Mouse (Mus musculus) CD4-positive, CD25-positive, alpha-beta regulatory T cell, adult 2 months (primary cell): ENCODE data around the gene Acer2.
A peak's percentile ranks its signal among the peaks of the same experiment; 100 is the strongest.
"Not testable (repeated sequence)": the region's sequence is repeated elsewhere in the genome, so short reads cannot be mapped to it uniquely, and the experiment has no call there.

Experiments
- DNase-seq: peaks from one replicate; pipeline ENCODE4 v3.0.0-alpha.2; 2012; ENCODE audit warnings: low read depth, low spot score

Acer2 gene

DNA sequence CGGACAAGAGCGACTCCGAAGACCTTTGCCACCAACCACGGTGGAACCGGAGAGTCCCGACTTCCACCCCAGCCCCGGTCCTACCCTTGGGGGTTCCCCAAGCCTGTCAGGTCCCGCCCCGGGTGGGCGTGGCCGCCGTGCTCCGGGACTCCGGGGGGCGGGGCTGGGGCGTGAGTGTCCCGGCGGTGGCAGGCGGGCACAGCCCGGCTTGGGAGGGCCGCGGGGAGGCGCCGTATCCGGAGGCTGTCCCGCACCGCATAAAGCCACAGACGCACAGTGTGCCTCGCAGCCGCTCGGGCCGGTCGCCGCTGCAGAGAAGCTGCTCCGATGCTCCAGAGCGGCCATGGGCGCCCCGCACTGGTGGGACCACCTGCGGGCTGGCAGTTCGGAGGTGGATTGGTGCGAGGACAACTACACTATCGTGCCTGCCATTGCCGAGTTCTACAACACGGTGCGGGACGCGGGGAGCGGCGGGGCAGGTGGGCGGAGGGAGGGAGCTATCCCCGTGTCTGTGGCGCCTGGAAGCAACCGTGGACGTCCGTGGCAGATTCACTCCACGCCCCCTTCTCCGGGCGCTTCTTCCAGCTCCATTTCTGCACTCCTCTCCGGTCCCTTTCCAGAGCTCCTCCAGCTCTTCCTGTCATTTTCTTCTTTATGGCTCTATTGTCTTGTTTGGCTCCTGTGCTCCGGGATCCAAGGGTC lies at the start of gene Acer2:
Gene Acer2 (plus strand): TSS at position 251 of the 702 bp plus-strand sequence.
- peak; percentile 96 for DNase-seq

GRCm38 (mm10) chr4:86825143-86825542 lies 49.1 kb upstream of the Acer2 start:
- no peak for DNase-seq

DNA sequence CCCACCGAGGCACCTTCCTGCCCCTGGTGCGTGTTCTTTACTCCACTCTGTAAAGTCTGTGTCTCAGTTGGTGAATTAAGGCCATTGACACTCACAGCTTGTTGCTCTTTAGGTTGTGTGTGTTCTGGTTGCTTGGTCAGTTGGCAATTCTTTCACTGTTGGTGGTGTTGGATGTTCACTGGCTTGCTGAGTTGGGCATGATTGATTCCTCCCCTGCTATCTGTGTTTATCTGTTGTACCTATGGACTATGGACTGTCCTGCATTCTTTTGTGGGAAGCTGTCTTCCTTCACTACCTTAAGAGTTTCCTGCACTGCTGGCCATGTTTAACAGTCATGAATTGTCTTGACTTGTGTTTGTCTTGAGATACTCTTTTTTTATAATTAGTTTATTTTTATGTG lies 42.3 kb upstream of the Acer2 start:
- no peak for DNase-seq

- not testable (repeated sequence) for DNase-seq
These were observed 33.1 kb upstream of the Acer2 start for GRCm38 (mm10) chr4:86841141-86841540.

- DNase-seq: no peak
These were observed 28.8 kb upstream of the Acer2 start for GRCm38 (mm10) chr4:86845384-86845783.

DNA sequence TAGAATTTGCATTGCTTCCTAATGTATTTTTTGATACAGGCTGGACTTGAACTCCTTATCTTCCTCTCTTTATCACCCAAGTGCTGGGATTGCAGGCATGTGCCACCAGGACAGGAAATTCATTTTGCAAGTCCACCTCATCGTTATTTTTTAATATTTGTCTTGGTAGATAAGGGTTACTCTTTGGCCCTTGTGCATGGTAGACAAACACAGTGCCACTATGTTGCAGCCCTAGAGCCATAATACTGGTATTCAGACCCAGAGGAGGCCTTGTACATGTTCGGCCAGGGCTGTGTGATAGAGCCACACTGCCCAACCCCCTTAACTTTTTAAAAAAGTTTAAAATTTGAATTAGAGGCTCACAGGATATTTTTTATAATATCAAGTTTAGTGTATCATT lies 26.9 kb upstream of the Acer2 start:
- no peak for DNase-seq

- DNase-seq: no peak
These were observed 22.9 kb upstream of the Acer2 start for GRCm38 (mm10) chr4:86851331-86851730.

DNA sequence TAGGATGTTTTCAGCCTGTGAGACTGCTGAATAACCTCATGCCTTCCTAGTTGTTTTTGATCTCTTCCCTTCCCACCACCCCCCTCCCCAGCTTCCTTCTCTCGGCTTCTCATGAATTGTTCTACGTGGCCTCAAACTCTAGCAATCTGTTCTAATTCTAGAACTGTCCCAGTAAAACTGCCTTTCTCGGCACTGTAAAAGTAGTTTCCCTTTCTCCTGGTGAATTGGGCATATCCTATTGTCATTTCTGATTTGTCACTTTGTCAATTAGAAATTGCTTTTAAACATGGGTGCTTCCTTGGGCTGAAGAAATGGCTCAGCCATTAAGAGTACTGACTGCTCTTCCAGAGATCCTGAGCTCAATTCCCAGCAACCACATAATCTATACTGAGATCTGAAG lies 22.2 kb upstream of the Acer2 start:
- no peak for DNase-seq

- no peak for DNase-seq
These were observed 21.2 kb upstream of the Acer2 start for GRCm38 (mm10) chr4:86852813-86853590.

DNA sequence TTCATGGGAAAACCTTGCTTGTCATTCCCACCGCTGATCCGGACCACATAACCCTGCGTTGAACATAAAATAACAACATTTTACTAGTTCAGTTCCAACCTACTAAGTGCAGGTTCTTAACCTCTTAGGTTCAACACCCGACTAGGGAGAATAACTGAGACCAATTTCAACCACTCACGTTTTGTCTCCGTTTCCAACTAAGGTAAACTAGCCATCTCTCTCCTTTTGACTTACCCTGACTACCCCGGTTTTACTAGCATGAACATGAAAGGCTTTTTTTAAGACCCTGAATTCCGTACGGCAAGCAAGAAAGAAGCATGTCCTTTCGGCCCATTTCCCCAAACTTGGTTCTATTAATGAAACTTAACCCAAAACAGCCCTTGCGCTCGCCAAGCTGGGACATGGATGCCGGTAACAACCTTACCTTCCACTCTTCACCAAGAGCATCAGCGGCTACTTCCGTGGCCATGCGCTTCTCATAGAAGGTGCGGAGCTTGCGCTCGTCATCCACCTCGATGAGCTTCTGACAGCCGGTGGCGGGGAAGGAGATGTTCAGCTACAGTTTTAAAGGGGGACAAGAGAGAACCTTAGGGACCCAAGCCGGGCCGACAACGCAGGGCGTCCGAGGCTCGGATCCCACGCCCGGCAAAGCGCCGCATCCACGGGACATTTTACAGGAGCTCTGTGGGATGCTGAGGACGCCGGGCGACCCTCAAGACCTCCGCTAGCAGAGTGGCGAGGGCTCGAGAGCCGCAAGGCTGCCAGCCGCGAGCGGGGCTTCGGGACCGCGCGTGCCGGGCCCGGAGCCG lies 17.7 kb upstream of the Acer2 start:
- peak; percentile 39 for DNase-seq

- DNase-seq: peak; percentile 98
These were observed 16.8 kb upstream of the Acer2 start, which contains the start of gene Rps6 for GRCm38 (mm10) chr4:86857113-86858069. Rps6 (minus strand) TSS chr4:86857412.

GRCm38 (mm10) chr4:86858070-86858440 lies 16.1 kb upstream of the Acer2 start:
- peak; percentile 20 for DNase-seq

DNA sequence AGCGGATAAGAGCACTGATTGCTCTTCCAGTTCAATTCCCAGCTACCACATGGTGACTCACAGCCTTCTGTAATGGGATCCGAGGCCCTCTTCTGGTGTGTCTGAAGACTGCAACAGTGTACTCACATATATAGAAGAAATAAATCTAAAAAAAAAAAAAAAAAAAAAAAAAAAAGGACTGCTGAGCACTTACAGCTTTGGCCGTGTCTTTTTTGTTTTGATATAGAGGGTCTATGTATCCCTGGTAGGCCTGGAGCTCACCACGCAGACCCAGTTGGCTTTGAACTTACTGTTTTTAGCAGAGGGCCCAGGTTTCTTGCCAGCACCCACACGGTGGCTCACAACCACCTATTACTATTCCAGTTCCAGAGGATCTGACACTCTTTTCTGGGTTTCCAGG lies 10.1 kb upstream of the Acer2 start:
- DNase-seq: no peak

- DNase-seq: no peak
These were observed 2.2 kb upstream of the Acer2 start for GRCm38 (mm10) chr4:86871988-86872387.

DNA sequence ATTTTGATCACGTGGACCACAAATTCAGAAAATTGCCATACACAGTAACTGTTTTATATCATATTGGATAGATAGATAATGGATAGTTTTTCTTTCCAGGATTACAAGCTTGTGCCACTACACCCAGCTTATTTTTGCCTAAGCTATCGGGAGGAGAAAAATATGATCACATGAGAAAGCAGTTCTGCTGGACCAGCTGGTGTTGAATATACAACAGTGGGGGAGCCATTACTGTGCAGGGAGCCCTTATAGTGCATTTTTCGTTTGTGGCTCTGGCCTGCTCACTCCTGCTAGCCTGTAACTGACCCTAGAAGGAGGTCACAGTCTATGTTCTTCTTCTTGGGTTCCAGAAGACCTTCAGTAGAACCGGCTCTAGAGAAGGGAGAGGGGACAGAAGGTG lies 1.1 kb upstream of the Acer2 start:
- no peak for DNase-seq

DNA sequence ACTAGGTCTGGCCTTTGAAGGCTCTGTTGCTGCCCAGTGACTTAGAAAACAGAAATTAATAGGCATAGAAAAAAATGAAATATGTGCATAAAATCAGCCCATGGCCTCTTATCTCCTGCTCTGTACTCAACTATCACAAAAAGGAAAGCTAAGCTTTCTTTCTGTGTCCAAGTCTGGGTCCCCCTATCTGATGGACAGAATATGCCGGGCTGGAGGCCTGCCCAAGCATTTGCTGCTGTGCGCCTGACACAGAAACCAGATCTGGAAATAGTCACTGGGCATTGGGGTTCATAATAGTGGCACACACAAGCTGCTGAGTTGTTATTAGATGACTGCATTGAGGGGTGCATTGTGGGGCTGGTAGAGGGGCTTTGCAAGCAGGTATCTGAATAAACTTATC lies 5.3 kb downstream of the Acer2 start:
- no peak for DNase-seq

DNA sequence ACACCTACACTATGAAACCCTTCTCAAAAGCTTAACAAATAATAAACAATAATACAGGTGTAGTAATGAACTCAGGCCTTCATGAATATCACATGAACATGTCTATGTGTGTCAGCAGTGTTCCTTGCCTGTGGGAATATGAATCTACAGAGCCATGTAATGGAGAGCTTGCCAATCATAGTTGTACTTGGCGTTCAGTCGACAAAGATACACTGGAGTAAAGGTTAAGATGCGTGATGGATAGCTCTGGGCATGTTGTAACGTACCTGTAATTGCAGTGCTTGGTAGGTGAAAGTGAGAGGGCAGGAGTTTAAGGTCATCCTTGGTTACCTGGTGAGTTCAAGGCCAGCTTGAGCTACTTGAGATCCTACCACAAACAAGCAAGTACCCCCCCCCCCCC lies 7.0 kb downstream of the Acer2 start:
- DNase-seq: no peak

- DNase-seq: no peak
These were observed 8.2 kb downstream of the Acer2 start for GRCm38 (mm10) chr4:86882413-86882812.

- DNase-seq: peak; percentile 79
These were observed 10.7 kb downstream of the Acer2 start for GRCm38 (mm10) chr4:86884945-86885344.

DNA sequence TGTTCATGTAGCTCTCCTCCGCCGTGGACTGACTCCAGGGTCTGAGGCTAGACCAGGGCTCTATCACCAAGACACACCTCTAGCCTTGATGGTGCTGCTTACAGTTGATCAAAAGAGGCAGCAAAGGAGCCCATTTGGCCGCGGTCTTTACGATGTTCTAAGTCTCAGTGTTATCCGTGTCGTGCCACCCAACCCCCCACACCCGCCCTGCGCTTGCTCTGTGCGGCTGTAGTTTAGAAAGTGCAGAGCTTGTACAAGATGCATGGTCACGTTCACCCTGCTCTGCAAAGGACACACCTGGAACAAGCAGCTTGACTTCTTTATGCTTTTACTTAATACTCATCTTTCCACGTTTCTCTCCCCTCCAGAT lies 11.6 kb downstream of the Acer2 start:
- peak; percentile 74 for DNase-seq
